10 mouse cellular contexts compared by ENCODE assay signal in genomic region chr6:55256500-55257191, GRCm38 (mm10). TPM values are rescaled to one million over a fixed set of nuclear protein-coding genes. Genes with fewer than 3 reads are reported as not detected.
DNase-seq lines count a peak whose midpoint lies in the region; ATAC-seq lines count a peak whose summit lies in the region.
"Had no signal": no experiment of that assay in that cellular context is flagged by ENCODE, and none has a peak within 500 bp of the region (broad histone marks: within the 10 kb centered on the region; RNA-seq: fewer than 3 reads in every experiment).

No protein-coding gene starts in this region.

- H3K4me3 ChIP-seq in limb, embryonic 15.5 days = no peak overlapping the region
- H3K4me3 ChIP-seq in limb, embryonic 10.5 days = no peak overlapping the region
- no peak overlapping the region for H3K4me3 ChIP-seq in embryonic facial prominence, embryonic 13.5 days

- no peak for ATAC-seq in limb, embryonic 15.5 days (ENCODE audit: insufficient number of reproducible peaks, low FRiP score, low TSS enrichment, low read depth)
- no peak for ATAC-seq in embryonic facial prominence, embryonic 13.5 days (ENCODE audit: insufficient number of reproducible peaks, insufficient read depth, low FRiP score, low TSS enrichment, low read depth)
- 0 out of 2 replicates have a peak, but pooled peaks have one; percentile 24 for ATAC-seq in megakaryocyte progenitor cell, adult 5-6 weeks (replicated peaks; ENCODE audit: poor library complexity)

- H3K36me3 ChIP-seq in limb, embryonic 15.5 days = no peaks in the 10 kb centered on the region
- H3K36me3 ChIP-seq in limb, embryonic 10.5 days = peaks cover 18% of the 10 kb centered on the region
- H3K36me3 ChIP-seq in embryonic facial prominence, embryonic 13.5 days = peaks cover 17% of the 10 kb centered on the region; the same call in 1 of the 2 replicates

- H3K27me3 ChIP-seq in limb, embryonic 15.5 days = no peaks in the 10 kb centered on the region
- H3K27me3 ChIP-seq in limb, embryonic 10.5 days (ENCODE audit: low read depth, poor library complexity, severe bottlenecking) = no peaks in the 10 kb centered on the region
- no peaks in the 10 kb centered on the region for H3K27me3 ChIP-seq in embryonic facial prominence, embryonic 13.5 days

- no peaks in the 10 kb centered on the region for H3K9me3 ChIP-seq in limb, embryonic 15.5 days
- no peaks in the 10 kb centered on the region for H3K9me3 ChIP-seq in limb, embryonic 10.5 days (replicated peaks)
- H3K9me3 ChIP-seq in embryonic facial prominence, embryonic 13.5 days = no peaks in the 10 kb centered on the region

- intact Hi-C loops in heart, postnatal 25 days (cut with DNase I) = no loop called here

- no peak for DNase-seq in limb, embryonic 10.5 days (ENCODE audit: low spot score)
- DNase-seq in thymus, postnatal 4 days = peak; percentile 60
- no peak for DNase-seq in urinary bladder, postnatal 25 days (ENCODE audit: low spot score)
- no peak for DNase-seq in heart, postnatal 25 days (ENCODE audit: low spot score)
- DNase-seq: adrenal gland, postnatal 10 days; cerebellum, adult 9-10 months; kidney, postnatal 36 days had no signal

- no peak overlapping the region for H3K9ac ChIP-seq in limb, embryonic 15.5 days
- H3K9ac ChIP-seq in embryonic facial prominence, embryonic 13.5 days = no peak overlapping the region

- WGBS in limb, embryonic 15.5 days = 69% methylated on average over 13 of the region's 13 CpGs
- WGBS in limb, embryonic 10.5 days = 80% methylated on average over 13 of the region's 13 CpGs
- 69% methylated on average over 13 of the region's 13 CpGs for WGBS in embryonic facial prominence, embryonic 13.5 days

- H3K4me2 ChIP-seq in limb, embryonic 15.5 days = no peak overlapping the region
- no peak overlapping the region for H3K4me2 ChIP-seq in embryonic facial prominence, embryonic 13.5 days

- H3K27ac ChIP-seq in limb, embryonic 15.5 days = peak overlapping the region; percentile 73
- H3K27ac ChIP-seq in limb, embryonic 10.5 days = no peak overlapping the region
- H3K27ac ChIP-seq in embryonic facial prominence, embryonic 13.5 days = peak overlapping the region; percentile 52; the same call in 1 of the 2 replicates

- peaks cover 40% of the 10 kb centered on the region for H3K4me1 ChIP-seq in limb, embryonic 15.5 days
- H3K4me1 ChIP-seq in limb, embryonic 10.5 days = peaks cover 29% of the 10 kb centered on the region
- H3K4me1 ChIP-seq in embryonic facial prominence, embryonic 13.5 days = peaks cover 50% of the 10 kb centered on the region

RNA-seq across cellular contexts. Expression of gene Mindy4, which starts 53.5 kb away (rescaled TPM):
- 15.0 and 15.2 TPM in 2 replicates for polyA plus RNA-seq in limb, embryonic 15.5 days (2015; fragmentation: Nextera tagmentation; extraction: Ambion mirVana)
- polyA plus RNA-seq in limb, embryonic 10.5 days (2016; fragmentation: Nextera tagmentation; extraction: Ambion mirVana) = 15.5 and 16.2 TPM in 2 replicates
- polyA plus RNA-seq in embryonic facial prominence, embryonic 13.5 days (2015; fragmentation: Nextera tagmentation; extraction: Ambion mirVana) = 19.2 and 21.2 TPM in 2 replicates
- 2.0 and 3.0 TPM in 2 replicates for total RNA-seq in megakaryocyte progenitor cell, adult 5-6 weeks (2015)
- total RNA-seq in megakaryocyte progenitor cell, adult 5-6 weeks (2017) = 4.6 and 5.7 TPM in 2 replicates
- 1 to 10 TPM; 4.1 to 4.4 TPM for total RNA-seq in heart, postnatal 25 days (2021)
